Comparison of ENCODE assay signal across 17 mouse cellular contexts in the genomic region with DNA sequence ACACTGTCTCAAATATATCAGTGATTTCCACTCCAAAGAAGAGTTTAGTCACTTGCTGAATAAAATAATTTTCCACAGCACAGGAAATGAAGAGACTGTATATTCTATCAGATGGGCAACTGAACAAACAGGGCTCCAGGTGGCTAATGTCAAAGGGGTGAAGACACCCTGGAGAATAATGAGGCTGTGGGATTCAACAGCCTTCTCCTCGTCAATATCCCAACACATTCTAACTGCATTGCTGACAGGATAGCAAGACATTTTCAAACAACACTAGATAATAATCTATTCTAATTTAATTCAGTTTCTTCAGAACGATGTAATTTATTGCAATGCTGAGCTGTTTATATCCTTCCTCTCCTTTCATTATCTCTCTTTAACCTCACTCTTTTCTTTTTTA.
"Had no signal": no experiment of that assay in that cellular context is flagged by ENCODE, and none has a peak within 500 bp of the region (broad histone marks: within the 10 kb centered on the region; RNA-seq: fewer than 3 reads in every experiment).

No protein-coding gene starts in this region.

- ATAC-seq: liver, postnatal 0 days; midbrain, embryonic 13.5 days; midbrain, embryonic 15.5 days had no signal

- H3K9me3 ChIP-seq: liver, embryonic 15.5 days; megakaryocyte, embryonic 14.5 days; midbrain, embryonic 13.5 days; midbrain, embryonic 15.5 days; neural tube, embryonic 12.5 days; stomach, embryonic 15.5 days had no signal

- DNase-seq: liver, postnatal 0 days; lung, adult 2 months; lung, postnatal 10 days; lung, postnatal 36 days; right cerebral cortex, postnatal 14 days; thymus, adult 2 months; thymus, postnatal 25 days; thymus, postnatal 4 days had no signal

- H3K4me2 ChIP-seq: liver, embryonic 15.5 days; midbrain, embryonic 11.5 days; midbrain, embryonic 13.5 days; midbrain, embryonic 15.5 days; neural tube, embryonic 12.5 days; stomach, embryonic 15.5 days had no signal

- H3K36me3 ChIP-seq: liver, embryonic 15.5 days; midbrain, embryonic 13.5 days; midbrain, embryonic 15.5 days; neural tube, embryonic 12.5 days; stomach, embryonic 15.5 days had no signal

- H3K9ac ChIP-seq: liver, embryonic 15.5 days; liver, postnatal 0 days; midbrain, embryonic 13.5 days; midbrain, embryonic 15.5 days; neural tube, embryonic 12.5 days; stomach, embryonic 15.5 days had no signal

- H3K27ac ChIP-seq: liver, embryonic 15.5 days; macrophage; midbrain, embryonic 13.5 days; midbrain, embryonic 15.5 days; neural tube, embryonic 12.5 days; stomach, embryonic 15.5 days; stomach, postnatal 0 days had no signal

- H3K27me3 ChIP-seq: liver, embryonic 15.5 days; megakaryocyte, embryonic 14.5 days; midbrain, embryonic 13.5 days; midbrain, embryonic 15.5 days; neural tube, embryonic 12.5 days; stomach, embryonic 15.5 days had no signal

- H3K4me1 ChIP-seq: liver, embryonic 15.5 days; megakaryocyte, embryonic 14.5 days; midbrain, embryonic 13.5 days; midbrain, embryonic 15.5 days; neural tube, embryonic 12.5 days; stomach, embryonic 15.5 days had no signal

- H3K4me3 ChIP-seq: liver, embryonic 15.5 days; megakaryocyte, embryonic 14.5 days; midbrain, embryonic 13.5 days; midbrain, embryonic 15.5 days; neural tube, embryonic 12.5 days; stomach, embryonic 15.5 days had no signal
